12 mouse cellular contexts compared by ENCODE assay signal in genomic region chr10:88166158-88166557, GRCm38 (mm10). TPM values are rescaled to one million over a fixed set of nuclear protein-coding genes. Genes with fewer than 3 reads are reported as not detected.
DNase-seq lines count a peak whose midpoint lies in the region; ATAC-seq and TF ChIP-seq lines count a peak whose summit lies in the region.
"Had no signal": no experiment of that assay in that cellular context is flagged by ENCODE, and none has a peak within 500 bp of the region (broad histone marks: within the 10 kb centered on the region; RNA-seq: fewer than 3 reads in every experiment).

No protein-coding gene starts in this region.

- no peak for DNase-seq in forebrain, postnatal 0 days
- no peak for DNase-seq in lung, postnatal 0 days (ENCODE audit: low spot score)
- DNase-seq in lung, adult 18-20 months = no peak
- peak; percentile 9 for DNase-seq in thymus, postnatal 0 days (ENCODE audit: low spot score)
- DNase-seq in layer of hippocampus, postnatal 14 days (ENCODE audit: low spot score in 2 of 2) = no peak
- DNase-seq: cerebellum, adult 18-20 months had no signal

- no peak overlapping the region for H3K4me3 ChIP-seq in forebrain, postnatal 0 days (ENCODE audit: low read depth, low read length)
- no peak overlapping the region for H3K4me3 ChIP-seq in forebrain, embryonic 12.5 days (replicated peaks)
- no peak overlapping the region for H3K4me3 ChIP-seq in lung, postnatal 0 days (ENCODE audit: low read depth, low read length)
- H3K4me3 ChIP-seq in bone marrow macrophage, adult 2 months (ENCODE audit: insufficient read depth, low read length) = no peak overlapping the region
- H3K4me3 ChIP-seq in neural tube, embryonic 15.5 days (replicated peaks) = no peak overlapping the region
- H3K4me3 ChIP-seq: limb, embryonic 13.5 days had no signal

- no peak for ATAC-seq in forebrain, postnatal 0 days
- ATAC-seq in forebrain, embryonic 12.5 days (ENCODE audit: low FRiP score) = no peak
- ATAC-seq in lung, postnatal 0 days = no peak
- ATAC-seq in neural tube, embryonic 15.5 days (ENCODE audit: low FRiP score) = no peak
- ATAC-seq: forebrain, embryonic 14.5 days had no signal

- no peak overlapping the region for H3K4me2 ChIP-seq in forebrain, postnatal 0 days (ENCODE audit: low read depth)
- no peak overlapping the region for H3K4me2 ChIP-seq in forebrain, embryonic 12.5 days
- no peak overlapping the region for H3K4me2 ChIP-seq in lung, postnatal 0 days (replicated peaks; ENCODE audit: low read depth, low read length)
- no peak overlapping the region for H3K4me2 ChIP-seq in neural tube, embryonic 15.5 days
- H3K4me2 ChIP-seq: hindbrain, embryonic 14.5 days; limb, embryonic 13.5 days had no signal

- H3K36me3 ChIP-seq in forebrain, postnatal 0 days (ENCODE audit: insufficient read depth) = peaks cover 8% of the 10 kb centered on the region; the same call in 1 of the 2 replicates
- peaks cover 9% of the 10 kb centered on the region; the same call in 1 of the 2 replicates for H3K36me3 ChIP-seq in forebrain, embryonic 12.5 days (replicated peaks)
- H3K36me3 ChIP-seq in lung, postnatal 0 days (ENCODE audit: insufficient read depth, low read length) = peaks cover 4% of the 10 kb centered on the region; the same call in 1 of the 2 replicates
- peaks cover 11% of the 10 kb centered on the region for H3K36me3 ChIP-seq in neural tube, embryonic 15.5 days

- TF ChIP-seq POLR2A in bone marrow macrophage, adult 2 months (IDR thresholded peaks at IDR 0.05; ENCODE audit: borderline replicate concordance, low read depth, low read length) = no peak

- H3K27me3 ChIP-seq in forebrain, postnatal 0 days (ENCODE audit: insufficient read depth, low read length) = no peaks in the 10 kb centered on the region
- no peaks in the 10 kb centered on the region for H3K27me3 ChIP-seq in forebrain, embryonic 12.5 days
- H3K27me3 ChIP-seq in lung, postnatal 0 days (replicated peaks; ENCODE audit: insufficient read depth, low read length) = no peaks in the 10 kb centered on the region
- no peaks in the 10 kb centered on the region for H3K27me3 ChIP-seq in neural tube, embryonic 15.5 days (replicated peaks)
- H3K27me3 ChIP-seq: limb, embryonic 13.5 days had no signal

- no peak for TF ChIP-seq EP300 in lung, postnatal 0 days (IDR thresholded peaks at IDR 0.05)

- TF ChIP-seq CTCF in forebrain, postnatal 0 days (IDR thresholded peaks at IDR 0.05; ENCODE audit: low read depth) = peak; percentile 19; the same call in 1 of the 2 replicates
- TF ChIP-seq CTCF in lung, postnatal 0 days (IDR thresholded peaks at IDR 0.05) = peak; percentile 42
- peak; percentile 38; the same call in 1 of the 2 replicates for TF ChIP-seq CTCF in bone marrow macrophage, adult 2 months (IDR thresholded peaks at IDR 0.05; ENCODE audit: low read depth, low read length)

- H3K4me1 ChIP-seq in forebrain, postnatal 0 days (ENCODE audit: insufficient read depth) = no peaks in the 10 kb centered on the region
- no peaks in the 10 kb centered on the region for H3K4me1 ChIP-seq in forebrain, embryonic 12.5 days
- H3K4me1 ChIP-seq in lung, postnatal 0 days (ENCODE audit: insufficient read depth, low read depth, low read length) = 0 out of 2 replicates have a peak, but pooled peaks cover 4% of the 10 kb centered on the region
- no peaks in the 10 kb centered on the region for H3K4me1 ChIP-seq in bone marrow macrophage, adult 2 months (ENCODE audit: control insufficient read depth, insufficient read depth, low read length)
- no peaks in the 10 kb centered on the region for H3K4me1 ChIP-seq in neural tube, embryonic 15.5 days
- H3K4me1 ChIP-seq: limb, embryonic 13.5 days had no signal

- H3K9ac ChIP-seq in forebrain, postnatal 0 days = no peak overlapping the region
- no peak overlapping the region for H3K9ac ChIP-seq in forebrain, embryonic 12.5 days
- no peak overlapping the region for H3K9ac ChIP-seq in lung, postnatal 0 days (replicated peaks; ENCODE audit: low read depth)
- no peak overlapping the region for H3K9ac ChIP-seq in neural tube, embryonic 15.5 days (replicated peaks)
- H3K9ac ChIP-seq: hindbrain, embryonic 14.5 days; limb, embryonic 13.5 days had no signal

- 72% methylated on average over 3 of the region's 3 CpGs for WGBS in forebrain, postnatal 0 days
- WGBS in forebrain, embryonic 12.5 days = 93% methylated on average over 3 of the region's 3 CpGs
- 86% methylated on average over 3 of the region's 3 CpGs for WGBS in lung, postnatal 0 days
- 93% methylated on average over 3 of the region's 3 CpGs for WGBS in neural tube, embryonic 15.5 days

- no peak overlapping the region for H3K27ac ChIP-seq in forebrain, postnatal 0 days (ENCODE audit: low read depth, low read length)
- H3K27ac ChIP-seq in forebrain, embryonic 12.5 days = no peak overlapping the region
- no peak overlapping the region for H3K27ac ChIP-seq in lung, postnatal 0 days (ENCODE audit: low read length)
- no peak overlapping the region for H3K27ac ChIP-seq in bone marrow macrophage, adult 2 months (ENCODE audit: insufficient read depth, low read depth, low read length)
- H3K27ac ChIP-seq in neural tube, embryonic 15.5 days (replicated peaks) = no peak overlapping the region
- H3K27ac ChIP-seq: hindbrain, embryonic 14.5 days; limb, embryonic 13.5 days had no signal

- no peaks in the 10 kb centered on the region for H3K9me3 ChIP-seq in forebrain, postnatal 0 days (ENCODE audit: low read length)
- H3K9me3 ChIP-seq in forebrain, embryonic 12.5 days = no peaks in the 10 kb centered on the region
- H3K9me3 ChIP-seq in lung, postnatal 0 days (ENCODE audit: low read length) = no peaks in the 10 kb centered on the region
- no peaks in the 10 kb centered on the region for H3K9me3 ChIP-seq in neural tube, embryonic 15.5 days (replicated peaks)
- H3K9me3 ChIP-seq: limb, embryonic 13.5 days had no signal

RNA-seq across cellular contexts. Expression of gene Nup37, which starts 19.4 kb away (rescaled TPM):
- total RNA-seq in forebrain, postnatal 0 days (2014; rRNA removed) = 15.5 and 18.4 TPM in 2 replicates
- 18.1 and 19.1 TPM in 2 replicates for polyA plus RNA-seq in forebrain, postnatal 0 days (2015; fragmentation: Nextera tagmentation; extraction: Ambion mirVana)
- polyA plus RNA-seq in forebrain, embryonic 12.5 days (2016; fragmentation: Nextera tagmentation; extraction: Ambion mirVana) = 81.4 and 86.9 TPM in 2 replicates
- 21.3 and 22.5 TPM in 2 replicates for polyA plus RNA-seq in lung, postnatal 0 days (2015; fragmentation: Nextera tagmentation; extraction: Ambion mirVana)
- polyA plus RNA-seq in bone marrow macrophage, adult 2 months (2012; ENCODE audit: insufficient read depth, insufficient read length, missing spikeins) = 13.3 and 14.6 TPM in 2 replicates
- polyA plus RNA-seq in thymus, postnatal 0 days (2015; fragmentation: Nextera tagmentation; extraction: Ambion mirVana) = 98.9 and 108 TPM in 2 replicates
- 20.6 and 32.6 TPM in 2 replicates for polyA plus RNA-seq in neural tube, embryonic 15.5 days (2015; fragmentation: Nextera tagmentation; extraction: Ambion mirVana)
- total RNA-seq in layer of hippocampus, postnatal 14 days (2021) = 1 to 10 TPM; 6.9 TPM

RNA-seq across cellular contexts. Expression of gene Parpbp, which starts 19.4 kb away (rescaled TPM):
- 3.5 and 6.9 TPM in 2 replicates for total RNA-seq in forebrain, postnatal 0 days (2014; rRNA removed)
- polyA plus RNA-seq in forebrain, postnatal 0 days (2015; fragmentation: Nextera tagmentation; extraction: Ambion mirVana) = 1.1 and 1.4 TPM in 2 replicates
- 13.2 and 14.9 TPM in 2 replicates for polyA plus RNA-seq in forebrain, embryonic 12.5 days (2016; fragmentation: Nextera tagmentation; extraction: Ambion mirVana)
- polyA plus RNA-seq in lung, postnatal 0 days (2015; fragmentation: Nextera tagmentation; extraction: Ambion mirVana) = 0.79 and 0.94 TPM in 2 replicates
- polyA plus RNA-seq in bone marrow macrophage, adult 2 months (2012; ENCODE audit: insufficient read depth, insufficient read length, missing spikeins) = 5.5 and 8.3 TPM in 2 replicates
- polyA plus RNA-seq in thymus, postnatal 0 days (2015; fragmentation: Nextera tagmentation; extraction: Ambion mirVana) = 12.1 and 13.3 TPM in 2 replicates
- polyA plus RNA-seq in neural tube, embryonic 15.5 days (2015; fragmentation: Nextera tagmentation; extraction: Ambion mirVana) = 1.9 and 3.1 TPM in 2 replicates
- 1 to 10 TPM; 1.1 to 1.3 TPM for total RNA-seq in layer of hippocampus, postnatal 14 days (2021)

RNA-seq across cellular contexts. Expression of gene Washc3, which starts 34.7 kb away (rescaled TPM):
- 27.1 and 35.7 TPM in 2 replicates for total RNA-seq in forebrain, postnatal 0 days (2014; rRNA removed)
- 40.4 and 49.3 TPM in 2 replicates for polyA plus RNA-seq in forebrain, postnatal 0 days (2015; fragmentation: Nextera tagmentation; extraction: Ambion mirVana)
- polyA plus RNA-seq in forebrain, embryonic 12.5 days (2016; fragmentation: Nextera tagmentation; extraction: Ambion mirVana) = 42.5 and 47.4 TPM in 2 replicates
- polyA plus RNA-seq in lung, postnatal 0 days (2015; fragmentation: Nextera tagmentation; extraction: Ambion mirVana) = 73.0 and 75.2 TPM in 2 replicates
- polyA plus RNA-seq in bone marrow macrophage, adult 2 months (2012; ENCODE audit: insufficient read depth, insufficient read length, missing spikeins) = 75.7 and 76.4 TPM in 2 replicates
- 115 and 130 TPM in 2 replicates for polyA plus RNA-seq in thymus, postnatal 0 days (2015; fragmentation: Nextera tagmentation; extraction: Ambion mirVana)
- polyA plus RNA-seq in neural tube, embryonic 15.5 days (2015; fragmentation: Nextera tagmentation; extraction: Ambion mirVana) = 41.3 and 47.5 TPM in 2 replicates
- total RNA-seq in layer of hippocampus, postnatal 14 days (2021) = 10 to 100 TPM; 23.4 to 27.4 TPM
